Mouse (Mus musculus) spleen, adult 2 months (tissue): ENCODE data around the gene Kel.

Source experiments
- CTCF ChIP-seq: fragments of 200-500 bp; IDR thresholded peaks from 2 replicates; pipeline ENCODE4 v1.5.1; 2011; ENCODE audit warnings: mild to moderate bottlenecking, inconsistent platforms; ENCODE audit not compliant: insufficient read depth, insufficient read length, insufficient replicate concordance; ENCODE audit errors: extremely low read depth
- POLR2A ChIP-seq: fragments of 200-500 bp; IDR thresholded peaks from 2 replicates; pipeline ENCODE4 v1.6.1; 2011; ENCODE audit warnings: low read depth, low read length, inconsistent platforms

GRCm38 (mm10) chr6:41692200-41692599 lies 11.9 kb downstream of the Kel start:
- TF ChIP-seq POLR2A = no peak
- no peak for TF ChIP-seq CTCF
